Mouse (Mus musculus) left cerebral cortex, postnatal 10 days (tissue): ENCODE data around the gene Notch1. TPM values are rescaled to one million over a fixed set of nuclear protein-coding genes. Genes with fewer than 3 reads are reported as not detected.
A peak's percentile ranks its signal among the peaks of the same experiment; 100 is the strongest.

Source experiments
- DNase-seq, 2 experiments: peaks; one replicate each; pipeline ENCODE4 v3.0.0; 2021 to 2022; ENCODE audit warnings: low spot score in 2 of 2, mixed read lengths in 1 of 2; ENCODE audit errors: extremely low spot score in 1 of 2
- intact Hi-C: fragments of 180-260 bp; cut with DNase I; formaldehyde crosslinking; loops from one replicate; pipeline ENCODE4 v1.15.1; 2025
- total RNA-seq, 2 experiments: library from RNA; stranded (reverse); gene quantifications; 2 replicates each; pipeline ENCODE4 v1.2.3; 2021

The Notch1 gene
- total RNA-seq, result 10 to 100 TPM; 26.4 to 30.5 TPM

- peak in 1 of 2 experiments; percentile 86 for DNase-seq
- intact Hi-C loops, result no loop called here
Observed at GRCm38 (mm10) chr2:26516275-26516674, at the start of gene Notch1. Gene Notch1, minus strand, starts transcription at chr2:26516663.

- DNase-seq, result peak in 1 of 2 experiments; percentile 70
- intact Hi-C loops, result loop anchor here (10.0 kb wide), 1 partner anchor 271 kb away; the partner anchor contains the start of gene Ccdc187
Observed at GRCm38 (mm10) chr2:26566221-26566620, 49.8 kb upstream of the Notch1 start.

- DNase-seq, result no peak
- intact Hi-C loops, result loop anchor here (1.0 to 10.0 kb wide), 2 partner anchors 112 to 267 kb away; partner anchors contain the start of gene Ccdc187
Observed at GRCm38 (mm10) chr2:26561351-26562016, 45.0 kb upstream of the Notch1 start.

GRCm38 (mm10) chr2:26560506-26560905, 44.0 kb upstream of the Notch1 start:
- DNase-seq, result no peak
- intact Hi-C loops, result loop anchor here (10.0 kb wide), 1 partner anchor 266 kb away; the partner anchor contains the start of gene Ccdc187

GRCm38 (mm10) chr2:26556535-26556993, 40.1 kb upstream of the Notch1 start:
- DNase-seq, result no peak
- intact Hi-C loops, result no loop called here

- intact Hi-C loops, result no loop called here
- DNase-seq, result peak in 1 of 2 experiments; percentile 70
Observed at GRCm38 (mm10) chr2:26555076-26555475, 38.6 kb upstream of the Notch1 start.

GRCm38 (mm10) chr2:26553904-26554303, 37.4 kb upstream of the Notch1 start:
- intact Hi-C loops, result no loop called here
- no peak for DNase-seq

GRCm38 (mm10) chr2:26552066-26552465, 35.6 kb upstream of the Notch1 start:
- intact Hi-C loops, result no loop called here
- no peak for DNase-seq

- DNase-seq, result no peak
- intact Hi-C loops, result no loop called here
Observed at GRCm38 (mm10) chr2:26551446-26551845, 35.0 kb upstream of the Notch1 start.

GRCm38 (mm10) chr2:26550777-26551176, 34.3 kb upstream of the Notch1 start:
- intact Hi-C loops, result no loop called here
- no peak for DNase-seq

- intact Hi-C loops, result no loop called here
- no peak for DNase-seq
Observed at GRCm38 (mm10) chr2:26550205-26550604, 33.7 kb upstream of the Notch1 start.

GRCm38 (mm10) chr2:26549801-26550200, 33.3 kb upstream of the Notch1 start:
- DNase-seq, result no peak
- intact Hi-C loops, result no loop called here

GRCm38 (mm10) chr2:26547481-26547880, 31.0 kb upstream of the Notch1 start:
- peak in 1 of 2 experiments; percentile 78 for DNase-seq
- intact Hi-C loops, result no loop called here

- peak in 1 of 2 experiments; percentile 72 for DNase-seq
- intact Hi-C loops, result loop anchor here (5.0 kb wide), 1 partner anchor 57 kb away; no protein-coding TSS in a partner anchor
Observed at GRCm38 (mm10) chr2:26544265-26544664, 27.8 kb upstream of the Notch1 start.

GRCm38 (mm10) chr2:26543768-26544167, 27.3 kb upstream of the Notch1 start:
- DNase-seq, result no peak
- intact Hi-C loops, result loop anchor here (5.0 kb wide), 1 partner anchor 56 kb away; no protein-coding TSS in a partner anchor

GRCm38 (mm10) chr2:26543155-26543554, 26.7 kb upstream of the Notch1 start:
- intact Hi-C loops, result loop anchor here (5.0 kb wide), 1 partner anchor 56 kb away; no protein-coding TSS in a partner anchor
- peak in 1 of 2 experiments; percentile 69 for DNase-seq

GRCm38 (mm10) chr2:26541258-26541910, 24.9 kb upstream of the Notch1 start:
- DNase-seq, result no peak
- intact Hi-C loops, result loop anchor here (5.0 kb wide), 1 partner anchor 54 kb away; no protein-coding TSS in a partner anchor

GRCm38 (mm10) chr2:26540721-26541120, 24.3 kb upstream of the Notch1 start:
- intact Hi-C loops, result loop anchor here (5.0 kb wide), 1 partner anchor 53 kb away; no protein-coding TSS in a partner anchor
- DNase-seq, result no peak

GRCm38 (mm10) chr2:26539516-26539915, 23.1 kb upstream of the Notch1 start:
- DNase-seq, result no peak
- intact Hi-C loops, result loop anchor here (5.0 kb wide), 1 partner anchor 37 kb away; no protein-coding TSS in a partner anchor
